In genomic region chr5:3990499-3990898, GRCm38 (mm10) we compare ENCODE assay signal across 22 mouse cellular contexts.
"Had no signal": no experiment of that assay in that cellular context is flagged by ENCODE, and none has a peak within 500 bp of the region (broad histone marks: within the 10 kb centered on the region; RNA-seq: fewer than 3 reads in every experiment).

No protein-coding gene starts in this region.

- H3K4me1 ChIP-seq: limb, embryonic 12.5 days; limb, embryonic 15.5 days; midbrain, embryonic 10.5 days; stomach, embryonic 15.5 days had no signal

- H3K9me3 ChIP-seq: limb, embryonic 12.5 days; limb, embryonic 15.5 days; megakaryocyte, embryonic 14.5 days; midbrain, embryonic 10.5 days; stomach, embryonic 15.5 days had no signal

- DNase-seq: kidney, adult 18-20 months; kidney, postnatal 14 days; layer of hippocampus, postnatal 36 days; left cerebral cortex, postnatal 4 days; liver, postnatal 0 days; lung, embryonic 14.5 days; midbrain, embryonic 14.5 days; right cerebral cortex, postnatal 14 days; right cerebral cortex, postnatal 4 days; spleen, adult 18-20 months; thymus, adult 18-20 months; thymus, postnatal 36 days had no signal

- H3K4me2 ChIP-seq: limb, embryonic 12.5 days; limb, embryonic 15.5 days; liver, embryonic 11.5 days; lung, embryonic 14.5 days; stomach, embryonic 15.5 days had no signal

- H3K27ac ChIP-seq: limb, embryonic 12.5 days; limb, embryonic 15.5 days; liver, embryonic 14.5 days; macrophage; midbrain, embryonic 10.5 days; stomach, embryonic 15.5 days had no signal

- ATAC-seq: inflammation-experienced regulatory T-cells, adult 6 months; liver, postnatal 0 days; lung, postnatal 0 days had no signal

- H3K27me3 ChIP-seq: limb, embryonic 12.5 days; limb, embryonic 15.5 days; megakaryocyte, embryonic 14.5 days; stomach, embryonic 15.5 days had no signal

- H3K4me3 ChIP-seq: limb, embryonic 12.5 days; limb, embryonic 15.5 days; megakaryocyte, embryonic 14.5 days; midbrain, embryonic 10.5 days; stomach, embryonic 15.5 days had no signal

- H3K9ac ChIP-seq: limb, embryonic 12.5 days; limb, embryonic 15.5 days; liver, embryonic 14.5 days; liver, postnatal 0 days; lung, embryonic 14.5 days; stomach, embryonic 15.5 days had no signal
